Mouse (Mus musculus) ovary, adult 18-20 months (tissue): ENCODE measurements around the gene H2afz.
"Not testable (repeated sequence)": the region's sequence is repeated elsewhere in the genome, so short reads cannot be mapped to it uniquely, and the experiment has no call there.

ENCODE experiments used
- DNase-seq: peaks from one replicate; pipeline ENCODE4 v3.0.0; 2022; ENCODE audit warnings: low spot score, mixed read lengths

The H2afz gene

GRCm38 (mm10) chr3:137863330-137864123, 760 bp upstream of the H2afz start:
- no peak for DNase-seq

- peak; percentile 71 for DNase-seq
Measured at GRCm38 (mm10) chr3:137864988-137865982, 998 bp downstream of the H2afz start.

- DNase-seq = no peak
Measured at GRCm38 (mm10) chr3:137867133-137867436, 2.8 kb downstream of the H2afz start.

GRCm38 (mm10) chr3:137867437-137868093, 3.3 kb downstream of the H2afz start, which contains the start of gene Dnajb14:
Gene Dnajb14 (plus strand): TSS chr3:137867675.
- peak; percentile 53 for DNase-seq

- no peak for DNase-seq
Measured at GRCm38 (mm10) chr3:137868094-137868913, 4.0 kb downstream of the H2afz start.

GRCm38 (mm10) chr3:137869395-137869794, 5.1 kb downstream of the H2afz start:
- DNase-seq = no peak

- no peak for DNase-seq
Measured at GRCm38 (mm10) chr3:137879313-137879712, 15.0 kb downstream of the H2afz start.

- no peak for DNase-seq
Measured at GRCm38 (mm10) chr3:137880109-137880748, 15.9 kb downstream of the H2afz start.

- no peak for DNase-seq
Measured at GRCm38 (mm10) chr3:137881093-137881492, 16.8 kb downstream of the H2afz start.

GRCm38 (mm10) chr3:137887961-137888360, 23.7 kb downstream of the H2afz start:
- DNase-seq = no peak

GRCm38 (mm10) chr3:137891089-137891488, 26.8 kb downstream of the H2afz start:
- no peak for DNase-seq

GRCm38 (mm10) chr3:137892118-137892517, 27.8 kb downstream of the H2afz start:
- DNase-seq = no peak

GRCm38 (mm10) chr3:137893789-137894188, 29.5 kb downstream of the H2afz start:
- DNase-seq = no peak

GRCm38 (mm10) chr3:137895196-137895595, 30.9 kb downstream of the H2afz start:
- DNase-seq = no peak

GRCm38 (mm10) chr3:137896386-137896785, 32.1 kb downstream of the H2afz start:
- no peak for DNase-seq

- no peak for DNase-seq
Measured at GRCm38 (mm10) chr3:137896867-137897266, 32.6 kb downstream of the H2afz start.

- no peak for DNase-seq
Measured at GRCm38 (mm10) chr3:137897685-137898084, 33.4 kb downstream of the H2afz start.

GRCm38 (mm10) chr3:137900149-137900548, 35.9 kb downstream of the H2afz start:
- DNase-seq = no peak

- DNase-seq = no peak
Measured at GRCm38 (mm10) chr3:137913093-137913492, 48.8 kb downstream of the H2afz start.

- not testable (repeated sequence) for DNase-seq
Measured at GRCm38 (mm10) chr3:137914567-137914966, 50.3 kb downstream of the H2afz start.
